Mouse (Mus musculus): ENCODE results near the gene E2f6. TPM values are rescaled to one million over a fixed set of nuclear protein-coding genes. Genes with fewer than 3 reads are reported as not detected.

E2f6 gene
- polyA plus RNA-seq (2012; rRNA removed), result 38.3 and 40.1 TPM in 2 replicates

DNA sequence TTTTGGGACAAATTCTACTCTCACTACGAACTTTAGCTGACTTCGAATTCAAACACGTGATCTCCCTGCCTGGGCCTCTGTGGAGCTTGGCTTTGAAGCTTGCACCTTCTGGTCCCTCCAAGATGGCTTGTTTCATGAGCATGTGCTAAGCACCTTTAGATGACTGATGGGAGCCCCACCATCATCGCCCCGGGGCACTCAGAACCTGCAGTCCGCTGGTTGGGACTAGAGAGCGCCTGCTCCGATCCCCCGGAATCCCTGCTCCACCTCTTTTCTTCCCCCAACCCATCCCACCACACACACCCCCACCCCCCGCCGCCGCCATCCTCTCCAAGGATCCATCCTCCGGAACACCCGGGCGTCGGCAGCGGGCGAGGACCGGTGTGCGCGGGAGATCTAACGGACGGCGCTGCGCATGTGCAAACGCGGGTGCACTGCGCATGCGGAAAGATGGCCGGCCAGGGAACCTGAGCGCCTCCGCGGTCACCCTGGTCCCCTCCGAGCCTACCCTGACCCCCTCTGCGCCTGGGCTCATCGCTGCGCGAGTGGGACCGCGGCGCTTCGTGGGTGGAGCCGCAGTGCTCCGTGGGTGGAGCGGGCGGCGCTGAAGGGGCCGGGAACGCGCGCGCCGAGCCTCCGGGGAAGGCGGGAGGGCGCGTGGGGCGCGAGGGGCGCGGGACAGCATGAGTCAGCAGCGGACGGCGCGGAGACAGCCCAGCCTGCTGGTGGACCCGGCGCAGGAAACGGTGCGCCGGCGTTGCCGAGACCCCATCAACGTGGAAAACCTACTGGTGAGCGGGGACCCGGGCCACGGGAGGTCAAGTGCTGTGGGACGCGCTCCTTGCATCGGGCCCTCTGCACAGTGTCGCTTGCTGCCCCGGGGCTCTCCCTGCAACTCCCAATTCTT lies at the start of gene E2f6:
Gene E2f6 (plus strand): TSS at position 439 of the 907 bp plus-strand sequence.
- Histone ChIP-seq H3K4me1 (ENCODE audit: control insufficient read depth, insufficient read depth, low read length) (peaks cover 3% of the 10 kb centered on the region; the same call in 1 of the 2 replicates), H3K4me3 (ENCODE audit: insufficient read depth, low read length) (peak within 1 kb of the TSS; percentile 85), H3K27ac (ENCODE audit: insufficient read depth, low read length) (peak within 1 kb of the TSS; percentile 78)
- peak; percentile 77 for TF ChIP-seq POLR2A (IDR thresholded peaks at IDR 0.05; ENCODE audit: extremely low read depth, insufficient read depth, low read length)
- TF ChIP-seq CTCF (IDR thresholded peaks at IDR 0.05; ENCODE audit: extremely low read depth, insufficient read depth, low read length), result no peak

DNA sequence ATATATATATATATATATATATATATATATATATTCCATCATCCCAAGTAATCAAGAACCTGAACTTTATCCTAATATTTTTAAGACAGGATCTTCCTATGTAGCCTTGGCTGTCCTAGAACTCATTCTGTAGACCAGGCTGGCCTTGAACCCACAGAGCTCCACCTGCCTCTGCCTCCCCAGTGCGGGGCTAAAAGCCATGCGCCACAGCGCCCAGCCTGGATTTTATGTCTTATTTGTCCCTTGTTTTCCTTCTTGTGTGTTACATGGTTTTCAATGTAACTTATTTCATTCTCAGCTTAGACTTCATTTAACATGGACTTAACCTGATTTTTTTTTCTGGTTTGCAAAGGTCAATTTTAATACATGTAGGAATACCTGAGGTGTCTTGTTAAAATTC lies 49.3 kb upstream of the E2f6 start:
- Histone ChIP-seq H3K27ac (ENCODE audit: insufficient read depth, low read length) (no peak overlapping the region), H3K4me3 (ENCODE audit: insufficient read depth, low read length) (no peak overlapping the region), H3K4me1 (ENCODE audit: control insufficient read depth, insufficient read depth, low read length) (no peaks in the 10 kb centered on the region)
- TF ChIP-seq POLR2A (IDR thresholded peaks at IDR 0.05; ENCODE audit: extremely low read depth, insufficient read depth, low read length) (no peak), CTCF (IDR thresholded peaks at IDR 0.05; ENCODE audit: extremely low read depth, insufficient read depth, low read length) (no peak)

DNA sequence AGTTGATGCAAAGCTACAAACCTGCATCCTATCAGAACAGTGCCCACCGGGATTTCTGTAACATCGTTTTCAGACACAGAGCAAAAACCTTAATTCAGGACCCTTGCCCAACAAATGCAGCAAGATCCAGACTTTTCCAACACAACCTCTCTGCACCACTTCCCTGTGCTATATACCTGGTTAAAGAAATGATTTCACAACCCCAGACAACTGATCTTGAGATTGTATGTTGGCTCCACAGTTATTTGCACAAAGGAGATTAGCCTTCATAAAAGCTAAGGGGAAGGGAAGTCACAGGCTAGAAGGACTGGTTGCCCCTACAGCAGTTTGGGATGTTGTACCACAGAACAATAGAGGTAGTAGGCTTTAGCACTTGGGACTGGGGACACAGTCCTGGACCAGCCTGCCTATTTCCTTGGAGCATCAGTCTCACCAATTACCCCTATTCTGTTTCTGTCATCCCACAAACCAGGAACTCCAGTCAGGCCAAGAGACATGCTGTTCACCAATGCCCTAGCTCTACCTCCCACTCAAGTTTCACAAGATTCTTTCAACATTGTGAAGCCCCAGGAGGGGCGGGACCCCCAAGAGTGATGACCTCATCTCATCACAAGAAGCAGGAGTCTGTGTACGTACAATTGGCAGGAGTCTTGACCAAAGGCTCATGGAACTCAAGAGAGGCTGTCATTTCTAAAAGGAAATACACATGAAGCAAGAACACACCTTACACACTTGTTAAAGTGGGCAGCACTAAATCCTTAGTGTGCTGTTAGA lies 46.9 kb upstream of the E2f6 start:
- Histone ChIP-seq H3K4me1 (ENCODE audit: control insufficient read depth, insufficient read depth, low read length) (no peaks in the 10 kb centered on the region), H3K27ac (ENCODE audit: insufficient read depth, low read length) (no peak overlapping the region), H3K4me3 (ENCODE audit: insufficient read depth, low read length) (no peak overlapping the region)
- TF ChIP-seq CTCF (IDR thresholded peaks at IDR 0.05; ENCODE audit: extremely low read depth, insufficient read depth, low read length) (no peak), POLR2A (IDR thresholded peaks at IDR 0.05; ENCODE audit: extremely low read depth, insufficient read depth, low read length) (no peak)

DNA sequence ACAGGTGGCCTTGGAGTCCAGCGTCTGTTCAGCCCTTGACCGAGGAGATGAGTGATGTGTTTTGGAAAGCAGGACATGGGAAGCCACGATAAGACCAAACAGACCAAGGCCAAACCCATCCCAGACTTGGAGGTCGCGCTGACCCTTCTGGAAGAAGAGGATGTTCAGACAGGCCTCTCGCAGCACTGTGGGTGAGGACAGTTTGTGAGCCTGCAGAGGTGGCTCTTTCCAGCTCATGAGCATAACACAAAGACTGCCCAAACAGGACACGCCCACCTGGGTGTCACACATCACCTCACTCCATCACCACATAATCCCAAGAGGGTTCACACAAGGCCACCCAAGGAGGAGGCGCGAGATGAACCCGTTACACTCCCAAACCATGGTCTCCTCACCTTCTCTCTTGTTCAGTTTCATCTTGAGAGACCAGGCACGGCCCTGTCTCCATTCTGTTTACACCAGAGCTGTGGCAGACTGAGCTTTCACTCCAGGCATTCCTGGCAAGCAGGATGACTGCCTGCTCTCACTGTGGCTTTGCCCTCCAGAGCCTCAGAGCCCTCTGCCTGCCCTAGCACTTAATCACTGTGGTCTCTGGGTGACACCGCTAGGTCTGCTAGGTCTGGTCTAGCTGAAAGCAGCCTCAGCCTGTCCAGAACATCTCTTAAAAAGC lies 45.9 kb upstream of the E2f6 start:
- Histone ChIP-seq H3K4me3 (ENCODE audit: insufficient read depth, low read length) (no peak overlapping the region), H3K4me1 (ENCODE audit: control insufficient read depth, insufficient read depth, low read length) (no peaks in the 10 kb centered on the region), H3K27ac (ENCODE audit: insufficient read depth, low read length) (no peak overlapping the region)
- no peak for TF ChIP-seq CTCF (IDR thresholded peaks at IDR 0.05; ENCODE audit: extremely low read depth, insufficient read depth, low read length)
- no peak for TF ChIP-seq POLR2A (IDR thresholded peaks at IDR 0.05; ENCODE audit: extremely low read depth, insufficient read depth, low read length)

DNA sequence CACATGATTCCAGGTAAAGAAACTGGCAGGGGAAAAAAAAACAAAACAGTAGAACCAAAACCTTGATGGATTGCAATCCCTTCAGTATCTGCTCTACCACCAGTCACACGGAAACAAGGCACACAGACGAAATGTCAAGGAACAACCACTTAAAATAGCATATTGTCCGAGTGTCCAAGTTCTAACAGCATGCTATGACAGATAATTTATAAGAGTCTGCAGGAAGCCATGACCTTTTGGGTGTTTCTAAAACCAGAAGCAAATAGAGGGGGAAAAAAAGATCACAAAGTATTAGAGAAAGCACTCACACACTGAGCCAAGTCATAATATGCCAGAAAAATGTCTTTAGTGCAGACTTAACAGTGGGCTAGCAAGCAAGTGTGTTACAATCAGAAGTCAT lies 42.5 kb upstream of the E2f6 start:
- Histone ChIP-seq H3K4me1 (ENCODE audit: control insufficient read depth, insufficient read depth, low read length) (no peaks in the 10 kb centered on the region), H3K4me3 (ENCODE audit: insufficient read depth, low read length) (no peak overlapping the region), H3K27ac (ENCODE audit: insufficient read depth, low read length) (no peak overlapping the region)
- TF ChIP-seq CTCF (IDR thresholded peaks at IDR 0.05; ENCODE audit: extremely low read depth, insufficient read depth, low read length), result no peak
- TF ChIP-seq POLR2A (IDR thresholded peaks at IDR 0.05; ENCODE audit: extremely low read depth, insufficient read depth, low read length), result no peak

DNA sequence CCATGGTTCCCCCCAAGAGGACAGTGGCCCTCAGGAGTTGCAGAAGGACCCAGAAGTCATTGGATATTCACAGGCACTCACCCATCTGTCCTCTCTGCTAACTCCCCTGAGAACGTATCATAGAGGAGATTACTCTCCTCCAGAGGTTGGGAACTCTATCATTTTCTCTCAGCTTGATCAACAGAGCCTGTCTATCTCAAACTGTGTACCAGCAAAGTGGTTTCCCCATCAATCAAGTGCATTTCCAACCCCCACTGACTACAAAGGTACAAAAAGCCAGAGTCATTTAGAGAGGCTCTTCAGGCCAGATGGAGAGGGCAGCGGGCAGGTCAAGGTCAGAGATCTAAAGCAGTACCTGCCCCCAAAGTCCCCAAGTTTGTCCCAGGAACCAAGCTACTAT lies 42.1 kb upstream of the E2f6 start:
- no peaks in the 10 kb centered on the region for H3K4me1 ChIP-seq (ENCODE audit: control insufficient read depth, insufficient read depth, low read length)
- no peak for TF ChIP-seq POLR2A (IDR thresholded peaks at IDR 0.05; ENCODE audit: extremely low read depth, insufficient read depth, low read length)
- TF ChIP-seq CTCF (IDR thresholded peaks at IDR 0.05; ENCODE audit: extremely low read depth, insufficient read depth, low read length), result no peak
- no peak overlapping the region for H3K27ac ChIP-seq (ENCODE audit: insufficient read depth, low read length)
- no peak overlapping the region for H3K4me3 ChIP-seq (ENCODE audit: insufficient read depth, low read length)

DNA sequence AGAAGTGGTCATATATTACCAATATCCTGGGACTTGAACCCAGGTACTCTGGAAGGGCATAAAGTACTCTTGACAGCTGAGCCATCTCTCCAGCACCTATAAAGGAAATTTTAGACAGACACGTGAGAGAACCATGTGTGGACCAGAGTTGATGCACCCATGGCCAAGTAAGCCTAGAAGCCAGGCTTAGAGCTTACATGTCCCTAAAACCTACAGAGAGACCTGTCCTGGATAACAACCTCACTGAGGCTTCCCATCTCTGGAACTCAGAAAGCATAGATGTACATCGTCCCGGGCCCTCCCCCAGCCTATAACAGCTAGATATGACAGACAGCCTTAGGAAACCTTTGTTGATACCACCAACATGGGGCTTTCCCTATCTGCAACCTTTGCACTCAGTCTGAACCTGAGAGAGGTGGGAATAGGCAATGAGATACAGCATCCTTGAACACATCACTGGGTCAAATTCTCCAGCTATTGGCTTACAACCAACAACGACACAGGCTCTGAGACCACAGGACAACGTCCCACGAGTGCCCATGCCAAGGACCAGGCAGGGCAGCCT lies 41.1 kb upstream of the E2f6 start:
- TF ChIP-seq POLR2A (IDR thresholded peaks at IDR 0.05; ENCODE audit: extremely low read depth, insufficient read depth, low read length) (no peak), CTCF (IDR thresholded peaks at IDR 0.05; ENCODE audit: extremely low read depth, insufficient read depth, low read length) (no peak)
- H3K27ac ChIP-seq (ENCODE audit: insufficient read depth, low read length), result no peak overlapping the region
- no peak overlapping the region for H3K4me3 ChIP-seq (ENCODE audit: insufficient read depth, low read length)
- H3K4me1 ChIP-seq (ENCODE audit: control insufficient read depth, insufficient read depth, low read length), result no peaks in the 10 kb centered on the region

DNA sequence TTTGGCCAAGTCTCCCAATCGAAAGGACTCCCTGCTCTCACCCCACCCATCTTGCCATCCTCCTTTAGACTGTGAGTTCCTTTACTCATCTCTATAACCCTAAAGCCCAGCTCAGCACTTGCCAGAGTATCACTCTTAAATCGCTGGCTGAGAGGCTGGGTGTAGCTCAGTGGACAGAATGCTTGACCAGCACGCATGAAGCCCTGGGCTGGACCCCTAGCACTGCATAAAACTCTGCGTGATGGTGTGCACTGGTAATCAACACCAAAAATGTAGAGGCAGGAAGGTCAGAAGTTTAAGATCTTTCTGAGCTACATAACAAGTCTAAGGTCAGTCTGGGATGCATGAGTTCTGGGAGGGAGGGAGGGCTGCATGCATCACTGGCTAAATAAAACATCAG lies 36.2 kb upstream of the E2f6 start:
- Histone ChIP-seq H3K4me3 (ENCODE audit: insufficient read depth, low read length) (no peak overlapping the region), H3K4me1 (ENCODE audit: control insufficient read depth, insufficient read depth, low read length) (no peaks in the 10 kb centered on the region), H3K27ac (ENCODE audit: insufficient read depth, low read length) (no peak overlapping the region)
- no peak for TF ChIP-seq POLR2A (IDR thresholded peaks at IDR 0.05; ENCODE audit: extremely low read depth, insufficient read depth, low read length)
- no peak for TF ChIP-seq CTCF (IDR thresholded peaks at IDR 0.05; ENCODE audit: extremely low read depth, insufficient read depth, low read length)

DNA sequence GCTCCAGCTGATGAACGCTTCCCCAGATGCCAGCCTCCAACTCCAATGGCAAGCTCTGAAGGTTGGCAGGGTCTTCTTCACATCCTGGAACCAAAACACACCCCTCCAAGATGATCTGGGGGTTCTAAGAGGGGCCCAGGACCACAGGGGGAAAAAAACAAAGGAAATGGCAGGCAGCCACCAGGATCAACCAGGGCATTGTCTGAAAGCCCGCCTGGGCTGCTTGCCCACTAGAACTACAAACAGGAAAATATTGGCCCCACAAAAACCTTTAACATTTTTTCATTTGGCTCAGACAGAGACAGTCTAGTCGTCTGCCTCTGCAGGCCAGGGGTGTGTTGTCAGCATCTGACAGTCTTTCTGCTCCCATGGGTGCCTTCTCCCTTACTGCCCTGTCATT lies 35.4 kb upstream of the E2f6 start:
- H3K4me3 ChIP-seq (ENCODE audit: insufficient read depth, low read length), result no peak overlapping the region
- TF ChIP-seq POLR2A (IDR thresholded peaks at IDR 0.05; ENCODE audit: extremely low read depth, insufficient read depth, low read length), result no peak
- no peak for TF ChIP-seq CTCF (IDR thresholded peaks at IDR 0.05; ENCODE audit: extremely low read depth, insufficient read depth, low read length)

More for the DNA sequence above, 35.4 kb upstream of the E2f6 start:
- Histone ChIP-seq H3K4me1 (ENCODE audit: control insufficient read depth, insufficient read depth, low read length) (no peaks in the 10 kb centered on the region), H3K27ac (ENCODE audit: insufficient read depth, low read length) (no peak overlapping the region)

Data from cortical plate, adult 2 months (tissue).